ENCODE assay signal across 27 mouse cellular contexts in genomic region chr15:7160321-7160720, GRCm38 (mm10).
A peak's percentile ranks its signal among the peaks of the same experiment; 100 is the strongest.
DNase-seq lines count a peak whose midpoint lies in the region; ATAC-seq lines count a peak whose summit lies in the region.
"Had no signal": no experiment of that assay in that cellular context is flagged by ENCODE, and none has a peak within 500 bp of the region (broad histone marks: within the 10 kb centered on the region; RNA-seq: fewer than 3 reads in every experiment).

No protein-coding gene starts in this region.

- H3K27ac ChIP-seq in liver, embryonic 12.5 days: 0 out of 2 replicates have a peak overlapping the region, but pooled peaks have one; percentile 10
- H3K27ac ChIP-seq in liver, embryonic 11.5 days (ENCODE audit: low read depth, low read length): no peak overlapping the region
- H3K27ac ChIP-seq in liver, embryonic 13.5 days: no peak overlapping the region
- H3K27ac ChIP-seq in liver, embryonic 15.5 days (replicated peaks): peak overlapping the region; percentile 19; the same call in 1 of the 2 replicates
- H3K27ac ChIP-seq in intestine, embryonic 15.5 days: no peak overlapping the region
- H3K27ac ChIP-seq: embryonic facial prominence, embryonic 10.5 days; embryonic facial prominence, embryonic 13.5 days; forebrain, embryonic 12.5 days; forebrain, embryonic 15.5 days; hindbrain, embryonic 10.5 days; hindbrain, embryonic 13.5 days had no signal

- no peaks in the 10 kb centered on the region; the same call in 1 of the 2 replicates for H3K27me3 ChIP-seq in liver, embryonic 12.5 days (replicated peaks)
- no peaks in the 10 kb centered on the region for H3K27me3 ChIP-seq in liver, embryonic 11.5 days (replicated peaks; ENCODE audit: control insufficient read depth, insufficient read depth, low read length)
- no peaks in the 10 kb centered on the region for H3K27me3 ChIP-seq in liver, embryonic 13.5 days
- H3K27me3 ChIP-seq in liver, embryonic 15.5 days: no peaks in the 10 kb centered on the region
- H3K27me3 ChIP-seq in intestine, embryonic 15.5 days (replicated peaks): no peaks in the 10 kb centered on the region
- H3K27me3 ChIP-seq: embryonic facial prominence, embryonic 13.5 days; forebrain, embryonic 12.5 days; forebrain, embryonic 15.5 days; hindbrain, embryonic 13.5 days had no signal

- H3K4me2 ChIP-seq in liver, embryonic 12.5 days: no peak overlapping the region
- no peak overlapping the region for H3K4me2 ChIP-seq in liver, embryonic 11.5 days
- H3K4me2 ChIP-seq in liver, embryonic 13.5 days: no peak overlapping the region
- H3K4me2 ChIP-seq in liver, embryonic 15.5 days: no peak overlapping the region
- no peak overlapping the region for H3K4me2 ChIP-seq in intestine, embryonic 15.5 days (replicated peaks)
- H3K4me2 ChIP-seq: embryonic facial prominence, embryonic 13.5 days; forebrain, embryonic 12.5 days; forebrain, embryonic 15.5 days; heart, embryonic 11.5 days; hindbrain, embryonic 13.5 days had no signal

- peaks cover 36% of the 10 kb centered on the region for H3K36me3 ChIP-seq in liver, embryonic 12.5 days
- H3K36me3 ChIP-seq in liver, embryonic 11.5 days (ENCODE audit: control insufficient read depth, insufficient read depth, low read length): peaks cover 8% of the 10 kb centered on the region; the same call in 1 of the 2 replicates
- 0 out of 2 replicates have a peak, but pooled peaks cover 16% of the 10 kb centered on the region for H3K36me3 ChIP-seq in liver, embryonic 13.5 days
- 0 out of 2 replicates have a peak, but pooled peaks cover 6% of the 10 kb centered on the region for H3K36me3 ChIP-seq in liver, embryonic 15.5 days (replicated peaks)
- H3K36me3 ChIP-seq in intestine, embryonic 15.5 days: no peaks in the 10 kb centered on the region
- H3K36me3 ChIP-seq: forebrain, embryonic 12.5 days; forebrain, embryonic 15.5 days had no signal

- H3K4me1 ChIP-seq in liver, embryonic 12.5 days: no peaks in the 10 kb centered on the region
- no peaks in the 10 kb centered on the region for H3K4me1 ChIP-seq in liver, embryonic 11.5 days (replicated peaks; ENCODE audit: control insufficient read depth, insufficient read depth, low read length)
- H3K4me1 ChIP-seq in liver, embryonic 13.5 days (replicated peaks): no peaks in the 10 kb centered on the region
- H3K4me1 ChIP-seq in liver, embryonic 15.5 days (replicated peaks): peaks cover 5% of the 10 kb centered on the region; the same call in 1 of the 2 replicates
- no peaks in the 10 kb centered on the region for H3K4me1 ChIP-seq in intestine, embryonic 15.5 days (replicated peaks)
- H3K4me1 ChIP-seq: embryonic facial prominence, embryonic 10.5 days; embryonic facial prominence, embryonic 13.5 days; forebrain, embryonic 12.5 days; forebrain, embryonic 15.5 days; hindbrain, embryonic 13.5 days had no signal

- no peaks in the 10 kb centered on the region for H3K9me3 ChIP-seq in liver, embryonic 12.5 days (replicated peaks)
- no peaks in the 10 kb centered on the region for H3K9me3 ChIP-seq in liver, embryonic 11.5 days (ENCODE audit: control insufficient read depth, low read length)
- H3K9me3 ChIP-seq in liver, embryonic 13.5 days (replicated peaks): no peaks in the 10 kb centered on the region
- no peaks in the 10 kb centered on the region for H3K9me3 ChIP-seq in liver, embryonic 15.5 days (replicated peaks)
- no peaks in the 10 kb centered on the region for H3K9me3 ChIP-seq in intestine, embryonic 15.5 days
- H3K9me3 ChIP-seq: embryonic facial prominence, embryonic 10.5 days; embryonic facial prominence, embryonic 13.5 days; forebrain, embryonic 12.5 days; forebrain, embryonic 15.5 days; hindbrain, embryonic 10.5 days; hindbrain, embryonic 13.5 days had no signal

- DNase-seq in liver, embryonic 11.5 days (ENCODE audit: low spot score): no peak
- DNase-seq in liver, embryonic 13.5 days: no peak
- peak; percentile 23 for DNase-seq in yolk sac, embryonic 10.5 days (ENCODE audit: low spot score)
- DNase-seq in kidney, adult 9 months: no peak
- DNase-seq: adrenal gland, adult 8-10 months; adrenal gland, postnatal 25 days; cerebellum, adult 11-12 months; cerebellum, adult 8-10 months; cerebellum, postnatal 10 days; cerebellum, postnatal 36 days; embryo, embryonic 11 days; gastrocnemius, postnatal 36 days; heart, postnatal 36 days had no signal

- ATAC-seq in liver, embryonic 12.5 days: peak; percentile 30; the same call in 1 of the 2 replicates
- no peak for ATAC-seq in liver, embryonic 11.5 days (replicated peaks; ENCODE audit: low FRiP score)
- peak; percentile 49 for ATAC-seq in liver, embryonic 13.5 days (ENCODE audit: low read depth)
- ATAC-seq in liver, embryonic 15.5 days (ENCODE audit: insufficient read depth): peak; percentile 59
- no peak for ATAC-seq in intestine, embryonic 15.5 days
- ATAC-seq: activated CD4-positive, CD25-positive, alpha-beta regulatory T cell, adult 4 months; CD4-positive, CD25-positive, alpha-beta regulatory T cell, adult 4 months; forebrain, embryonic 15.5 days; hindbrain, embryonic 16.5 days had no signal

- no peak overlapping the region for H3K4me3 ChIP-seq in liver, embryonic 12.5 days
- no peak overlapping the region for H3K4me3 ChIP-seq in liver, embryonic 11.5 days (ENCODE audit: low read depth, low read length)
- H3K4me3 ChIP-seq in liver, embryonic 13.5 days (replicated peaks): no peak overlapping the region
- H3K4me3 ChIP-seq in liver, embryonic 15.5 days (replicated peaks): no peak overlapping the region
- H3K4me3 ChIP-seq in intestine, embryonic 15.5 days (replicated peaks): no peak overlapping the region
- H3K4me3 ChIP-seq: embryonic facial prominence, embryonic 10.5 days; embryonic facial prominence, embryonic 13.5 days; erythroblast, embryonic 14.5 days; forebrain, embryonic 12.5 days; forebrain, embryonic 15.5 days; hindbrain, embryonic 10.5 days; hindbrain, embryonic 13.5 days had no signal

- H3K9ac ChIP-seq in liver, embryonic 12.5 days: no peak overlapping the region
- no peak overlapping the region for H3K9ac ChIP-seq in liver, embryonic 11.5 days (ENCODE audit: low read depth, low read length)
- H3K9ac ChIP-seq in liver, embryonic 13.5 days: no peak overlapping the region
- H3K9ac ChIP-seq in liver, embryonic 15.5 days: no peak overlapping the region
- H3K9ac ChIP-seq in intestine, embryonic 15.5 days: no peak overlapping the region
- H3K9ac ChIP-seq: embryonic facial prominence, embryonic 13.5 days; forebrain, embryonic 12.5 days; forebrain, embryonic 15.5 days; hindbrain, embryonic 13.5 days had no signal

- WGBS in liver, embryonic 12.5 days (ENCODE audit: insufficient replicate concordance): 70% methylated on average over 8 of the region's 8 CpGs
- 87% methylated on average over 8 of the region's 8 CpGs for WGBS in liver, embryonic 11.5 days
- WGBS in liver, embryonic 13.5 days (ENCODE audit: insufficient replicate concordance): 71% methylated on average over 8 of the region's 8 CpGs
- 73% methylated on average over 8 of the region's 8 CpGs for WGBS in liver, embryonic 15.5 days (ENCODE audit: insufficient replicate concordance)
- 79% methylated on average over 8 of the region's 8 CpGs for WGBS in intestine, embryonic 15.5 days

Comparison
In these comparisons a context has a peak if more than half of its experiments do, and no peak if none do; other contexts are left out.
1. ATAC-seq: peak in liver, embryonic 12.5 days (single experiment), liver, embryonic 13.5 days (single experiment) and liver, embryonic 15.5 days (single experiment); none in liver, embryonic 11.5 days (single experiment) and intestine, embryonic 15.5 days (single experiment).
2. H3K27ac ChIP-seq: peak in liver, embryonic 12.5 days (single experiment) and liver, embryonic 15.5 days (single experiment); none in liver, embryonic 11.5 days (single experiment), liver, embryonic 13.5 days (single experiment) and intestine, embryonic 15.5 days (single experiment).